Mouse (Mus musculus) kidney, adult 2 months (tissue): ENCODE measurements around the gene Igf2.

Experiments
- CTCF ChIP-seq: fragments of 200-500 bp; conservative IDR thresholded peaks from 2 replicates; pipeline ENCODE4 v1.5.1; 2011; ENCODE audit warnings: low read depth, mild to moderate bottlenecking, control low read depth, low read length, moderate library complexity, mixed read lengths; ENCODE audit not compliant: insufficient read depth, insufficient read length
- POLR2A ChIP-seq: fragments of 200-500 bp; IDR thresholded peaks from one replicate; pipeline ENCODE4 v1.6.1; 2011; ENCODE audit warnings: low read depth, low read length, control low read depth

DNA sequence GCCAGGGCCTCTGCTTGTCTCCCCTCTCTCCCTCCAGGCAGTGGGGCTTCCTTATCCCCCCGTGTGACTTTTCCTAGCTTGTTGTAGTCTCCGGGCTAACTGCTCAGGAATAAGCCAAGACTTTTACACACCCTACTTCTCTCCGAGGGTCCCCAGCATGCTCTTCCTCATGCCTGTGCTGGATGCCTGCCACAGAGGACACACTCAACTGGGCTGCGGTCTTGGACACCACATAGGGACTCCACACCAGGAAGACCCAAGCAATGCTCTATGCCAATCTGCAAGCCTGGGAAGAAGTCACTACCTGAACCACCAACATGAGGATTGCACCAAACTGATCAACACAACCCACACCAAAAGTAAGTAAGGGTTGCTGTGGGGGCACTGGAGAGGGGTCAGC lies 507 bp downstream of the Igf2 start:
- TF ChIP-seq CTCF (no peak), POLR2A (no peak)
